Mouse (Mus musculus): ENCODE results near the gene Gm20824.
"Not testable (repeated sequence)": the region's sequence is repeated elsewhere in the genome, so short reads cannot be mapped to it uniquely, and the experiment has no call there.

The Gm20824 gene

GRCm38 (mm10) chrY:8257607-8258006, at the start of gene Gm20824:
TSS of gene Gm20824 (plus strand) at chrY:8257907.
- DNase-seq = not testable (repeated sequence)
